21 mouse cellular contexts compared by ENCODE assay signal in genomic region chr2:142838775-142839174, GRCm38 (mm10).
DNase-seq lines count a peak whose midpoint lies in the region; ATAC-seq and TF ChIP-seq lines count a peak whose summit lies in the region.
"Had no signal": no experiment of that assay in that cellular context is flagged by ENCODE, and none has a peak within 500 bp of the region (broad histone marks: within the 10 kb centered on the region; RNA-seq: fewer than 3 reads in every experiment).

No protein-coding gene starts in this region.

- intact Hi-C loops in heart, postnatal 10 days (cut with DNase I): no loop called here
- intact Hi-C loops in gastrocnemius, adult 2 months (cut with DNase I): no loop called here

- no peak overlapping the region for H3K4me3 ChIP-seq in heart, embryonic 13.5 days
- H3K4me3 ChIP-seq in liver, adult 2 months (ENCODE audit: insufficient read depth, low read depth, low read length): no peak overlapping the region
- no peak overlapping the region for H3K4me3 ChIP-seq in liver, embryonic 12.5 days
- H3K4me3 ChIP-seq in stomach, embryonic 14.5 days (ENCODE audit: low read depth, low read length): no peak overlapping the region
- H3K4me3 ChIP-seq in stomach, postnatal 0 days (ENCODE audit: low read depth, low read length): no peak overlapping the region
- H3K4me3 ChIP-seq in gastrocnemius, adult 2 months: no peak overlapping the region
- H3K4me3 ChIP-seq: embryonic facial prominence, embryonic 15.5 days; erythroblast, embryonic 14.5 days; forebrain, embryonic 10.5 days had no signal

- H3K4me1 ChIP-seq in heart, embryonic 13.5 days: peaks cover 9% of the 10 kb centered on the region; the same call in 1 of the 2 replicates
- peaks cover 12% of the 10 kb centered on the region for H3K4me1 ChIP-seq in liver, adult 2 months (ENCODE audit: control insufficient read depth, insufficient read depth, low read length)
- no peaks in the 10 kb centered on the region for H3K4me1 ChIP-seq in liver, embryonic 12.5 days
- no peaks in the 10 kb centered on the region for H3K4me1 ChIP-seq in stomach, embryonic 14.5 days (ENCODE audit: control insufficient read depth, insufficient read depth, low read length)
- H3K4me1 ChIP-seq in stomach, postnatal 0 days (replicated peaks; ENCODE audit: control insufficient read depth, insufficient read depth): no peaks in the 10 kb centered on the region
- H3K4me1 ChIP-seq: embryonic facial prominence, embryonic 15.5 days had no signal

- TF ChIP-seq EP300 in stomach, postnatal 0 days (optimal IDR thresholded peaks at IDR 0.05): no peak

- DNase-seq in heart, postnatal 10 days: no peak
- DNase-seq in liver, adult 2 months (ENCODE audit: extremely low read depth, low read depth, low spot score): peak; percentile 33
- no peak for DNase-seq in stomach, postnatal 0 days (ENCODE audit: low spot score)
- no peak for DNase-seq in spleen, postnatal 36 days (ENCODE audit: low spot score in 2 of 2)
- DNase-seq in gastrocnemius, adult 2 months: no peak
- DNase-seq: B cell, adult 2 months; cerebellum, adult 11 months; cerebellum, adult 8-10 months; cerebellum, postnatal 14 days; embryo, embryonic 11 days; gastrocnemius, postnatal 36 days; heart, postnatal 36 days had no signal

- H3K9ac ChIP-seq in heart, embryonic 13.5 days: no peak overlapping the region
- no peak overlapping the region for H3K9ac ChIP-seq in liver, adult 2 months (ENCODE audit: low read depth, low read length)
- no peak overlapping the region for H3K9ac ChIP-seq in liver, embryonic 12.5 days
- no peak overlapping the region for H3K9ac ChIP-seq in stomach, embryonic 14.5 days (replicated peaks; ENCODE audit: low read depth, low read length)
- H3K9ac ChIP-seq in stomach, postnatal 0 days (ENCODE audit: low read length): no peak overlapping the region
- H3K9ac ChIP-seq: embryonic facial prominence, embryonic 15.5 days had no signal

- TF ChIP-seq POLR2A in liver, adult 2 months (IDR thresholded peaks at IDR 0.05; ENCODE audit: extremely low read depth, insufficient read depth, low read length): no peak

- ATAC-seq in heart, embryonic 13.5 days (ENCODE audit: extremely low read depth, insufficient number of reproducible peaks, low FRiP score, low TSS enrichment): no peak
- ATAC-seq in liver, embryonic 12.5 days: no peak
- ATAC-seq in stomach, embryonic 14.5 days (ENCODE audit: insufficient number of reproducible peaks, insufficient read depth, low FRiP score, low read depth): no peak
- no peak for ATAC-seq in stomach, postnatal 0 days (ENCODE audit: low FRiP score, low TSS enrichment)
- ATAC-seq: CD4-positive, CD25-positive, alpha-beta regulatory T cell, adult 4 months; forebrain, embryonic 14.5 days had no signal

- 76% methylated on average over 3 of the region's 3 CpGs for WGBS in heart, embryonic 13.5 days
- WGBS in liver, adult 2 months: 58% methylated on average over 3 of the region's 3 CpGs
- WGBS in liver, embryonic 12.5 days (ENCODE audit: insufficient replicate concordance): 69% methylated on average over 3 of the region's 3 CpGs
- 54% methylated on average over 3 of the region's 3 CpGs for WGBS in stomach, embryonic 14.5 days
- 49% methylated on average over 3 of the region's 3 CpGs for WGBS in stomach, postnatal 0 days

- H3K79me2 ChIP-seq in liver, adult 2 months (ENCODE audit: control insufficient read depth, insufficient read depth, low read length): peaks cover 3% of the 10 kb centered on the region; the same call in 1 of the 2 replicates

- H3K4me2 ChIP-seq in heart, embryonic 13.5 days: no peak overlapping the region
- no peak overlapping the region for H3K4me2 ChIP-seq in liver, embryonic 12.5 days
- no peak overlapping the region for H3K4me2 ChIP-seq in stomach, embryonic 14.5 days (replicated peaks; ENCODE audit: low read depth, low read length)
- H3K4me2 ChIP-seq in stomach, postnatal 0 days (replicated peaks; ENCODE audit: low read depth): no peak overlapping the region
- H3K4me2 ChIP-seq: embryonic facial prominence, embryonic 15.5 days had no signal

- TF ChIP-seq CTCF in liver, adult 2 months (IDR thresholded peaks at IDR 0.05; ENCODE audit: low read depth, low read length): no peak
- TF ChIP-seq CTCF in stomach, postnatal 0 days (IDR thresholded peaks at IDR 0.05; ENCODE audit: low read depth): no peak
- TF ChIP-seq CTCF in gastrocnemius, adult 2 months (IDR thresholded peaks at IDR 0.05): no peak

- peak overlapping the region; percentile 51; the same call in 1 of the 2 replicates for H3K27ac ChIP-seq in heart, embryonic 13.5 days (replicated peaks)
- no peak overlapping the region for H3K27ac ChIP-seq in liver, adult 2 months (replicated peaks; ENCODE audit: insufficient read depth, low read depth, low read length)
- no peak overlapping the region for H3K27ac ChIP-seq in liver, embryonic 12.5 days
- peak overlapping the region; percentile 81; the same call in 1 of the 2 replicates for H3K27ac ChIP-seq in stomach, embryonic 14.5 days (ENCODE audit: low read length)
- no peak overlapping the region for H3K27ac ChIP-seq in stomach, postnatal 0 days (replicated peaks)
- H3K27ac ChIP-seq in gastrocnemius, adult 2 months: no peak overlapping the region
- H3K27ac ChIP-seq: embryonic facial prominence, embryonic 15.5 days; forebrain, embryonic 10.5 days had no signal

- no peaks in the 10 kb centered on the region for H3K27me3 ChIP-seq in heart, embryonic 13.5 days (replicated peaks)
- H3K27me3 ChIP-seq in liver, adult 2 months (ENCODE audit: control insufficient read depth, insufficient read depth, low read length): no peaks in the 10 kb centered on the region
- no peaks in the 10 kb centered on the region for H3K27me3 ChIP-seq in liver, embryonic 12.5 days (replicated peaks)
- H3K27me3 ChIP-seq in stomach, embryonic 14.5 days (ENCODE audit: control insufficient read depth, insufficient read depth, low read length): no peaks in the 10 kb centered on the region
- no peaks in the 10 kb centered on the region for H3K27me3 ChIP-seq in stomach, postnatal 0 days (ENCODE audit: control insufficient read depth, insufficient read depth, low read length)
- H3K27me3 ChIP-seq: embryonic facial prominence, embryonic 15.5 days had no signal

- peaks cover 5% of the 10 kb centered on the region for H3K36me3 ChIP-seq in heart, embryonic 13.5 days
- peaks cover 11% of the 10 kb centered on the region; the same call in 1 of the 2 replicates for H3K36me3 ChIP-seq in liver, adult 2 months (ENCODE audit: control insufficient read depth, insufficient read depth, low read length)
- H3K36me3 ChIP-seq in liver, embryonic 12.5 days: no peaks in the 10 kb centered on the region
- H3K36me3 ChIP-seq in stomach, embryonic 14.5 days (ENCODE audit: control insufficient read depth, insufficient read depth, low read length): no peaks in the 10 kb centered on the region
- H3K36me3 ChIP-seq in stomach, postnatal 0 days (ENCODE audit: control insufficient read depth, insufficient read depth, low read length): no peaks in the 10 kb centered on the region; the same call in 1 of the 2 replicates
- H3K36me3 ChIP-seq: embryonic facial prominence, embryonic 15.5 days had no signal

- no peaks in the 10 kb centered on the region for H3K9me3 ChIP-seq in heart, embryonic 13.5 days
- H3K9me3 ChIP-seq in liver, embryonic 12.5 days (replicated peaks): no peaks in the 10 kb centered on the region
- no peaks in the 10 kb centered on the region for H3K9me3 ChIP-seq in stomach, embryonic 14.5 days (ENCODE audit: control insufficient read depth, low read depth, low read length)
- no peaks in the 10 kb centered on the region for H3K9me3 ChIP-seq in stomach, postnatal 0 days (ENCODE audit: control insufficient read depth, low read length)
- H3K9me3 ChIP-seq: embryonic facial prominence, embryonic 15.5 days; forebrain, embryonic 10.5 days; G1E had no signal

Comparison
In these comparisons a context has a peak if more than half of its experiments do, and no peak if none do; other contexts are left out.
1. H3K27ac ChIP-seq: peak in heart, embryonic 13.5 days (single experiment) and stomach, embryonic 14.5 days (single experiment); none in liver, adult 2 months (single experiment), liver, embryonic 12.5 days (single experiment), stomach, postnatal 0 days (single experiment) and gastrocnemius, adult 2 months (single experiment).